Mouse (Mus musculus): Measurements from ENCODE around the gene St5. TPM values are rescaled to one million over a fixed set of nuclear protein-coding genes. Genes with fewer than 3 reads are reported as not detected.
A peak's percentile ranks its signal among the peaks of the same experiment; 100 is the strongest.

St5 gene
- polyA plus RNA-seq, 1 experiment from 2014 or later: 18.6 TPM

DNA sequence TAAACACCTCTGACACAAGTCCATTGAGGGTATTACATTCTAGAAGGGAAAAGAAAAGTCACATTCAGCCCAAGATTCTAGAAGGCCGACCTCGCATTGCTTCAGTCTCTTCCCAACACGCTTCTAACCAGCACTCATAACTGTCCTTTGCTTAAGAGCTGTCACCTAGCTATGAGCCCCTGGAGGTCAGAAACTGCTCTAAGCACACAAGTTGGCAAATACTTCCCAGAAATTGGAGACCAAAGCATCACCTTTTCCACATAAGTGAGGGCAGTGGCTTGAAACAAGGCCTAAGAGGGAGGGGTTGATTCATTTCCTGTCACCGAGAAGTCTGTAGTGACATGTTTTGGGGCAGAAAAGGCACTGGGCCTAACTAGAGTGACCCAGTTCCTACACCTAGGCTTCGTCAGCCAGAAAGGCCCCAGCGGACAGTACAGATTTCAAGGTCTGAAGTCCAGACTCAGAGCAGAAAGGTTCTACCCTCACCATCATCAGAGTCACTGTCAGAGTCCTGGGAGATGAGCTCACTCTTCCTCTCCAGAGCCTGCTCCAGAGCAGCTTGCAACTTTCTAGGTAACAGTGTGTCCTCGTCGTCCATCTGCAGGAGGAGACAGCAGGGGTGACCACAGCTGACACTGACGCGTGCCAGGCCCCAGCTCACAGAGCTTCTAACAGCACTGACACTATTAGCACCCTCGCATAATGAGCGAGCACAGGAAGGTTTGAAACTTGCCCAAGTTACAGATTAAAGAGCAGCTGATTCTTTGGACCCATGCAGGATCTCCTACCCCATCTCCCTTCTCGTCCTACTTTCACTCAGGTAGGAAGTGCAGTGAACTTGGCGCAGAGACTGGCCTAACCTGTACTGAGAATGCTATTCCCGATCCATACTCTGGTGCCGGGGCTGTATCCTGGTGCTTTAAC, 177.4 kb downstream of the St5 start:
- Histone ChIP-seq H3K36me3 (ENCODE audit: control insufficient read depth, insufficient read depth, low read length) (peaks cover 25% of the 10 kb centered on the region), H3K4me1 (ENCODE audit: control insufficient read depth, insufficient read depth, low read length) (peaks cover 4% of the 10 kb centered on the region; the same call in 1 of the 2 replicates), H3K9me3 (replicated peaks; ENCODE audit: control insufficient read depth, low read length, poor library complexity, severe bottlenecking) (no peaks in the 10 kb centered on the region), H3K4me3 (ENCODE audit: low read depth, low read length) (no peak overlapping the region), H3K27ac (ENCODE audit: low read length) (no peak overlapping the region), H3K27me3 (ENCODE audit: control insufficient read depth, insufficient read depth, low read depth, low read length) (no peaks in the 10 kb centered on the region), H3K9ac (ENCODE audit: low read depth, low read length) (no peak overlapping the region), H3K4me2 (ENCODE audit: low read length) (no peak overlapping the region)
- WGBS: 81% methylated on average over 16 of the region's 16 CpGs
- no peak for ATAC-seq

DNA sequence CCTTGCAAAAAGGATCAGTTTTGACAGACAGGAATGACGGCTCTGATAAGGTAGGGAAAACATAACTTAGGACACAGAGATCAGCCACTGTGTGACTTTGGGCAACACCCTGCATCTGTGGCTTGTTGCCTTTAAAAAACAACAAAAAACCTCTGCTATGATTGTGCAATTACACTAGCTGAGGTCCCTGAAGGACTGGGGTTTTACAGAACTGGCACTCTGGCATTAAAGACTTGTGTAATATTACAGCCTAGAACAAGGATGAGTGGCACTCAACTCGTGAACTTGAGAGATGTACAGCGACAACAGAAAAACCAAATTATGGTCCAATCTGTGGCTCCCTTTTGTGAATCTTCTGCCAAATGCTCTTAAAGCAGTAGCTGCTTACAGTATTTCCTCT, 178.6 kb downstream of the St5 start:
- Histone ChIP-seq H3K4me3 (ENCODE audit: low read depth, low read length) (no peak overlapping the region), H3K27ac (ENCODE audit: low read length) (no peak overlapping the region), H3K9ac (ENCODE audit: low read depth, low read length) (no peak overlapping the region), H3K36me3 (ENCODE audit: control insufficient read depth, insufficient read depth, low read length) (peaks cover 25% of the 10 kb centered on the region), H3K4me1 (ENCODE audit: control insufficient read depth, insufficient read depth, low read length) (peaks cover 15% of the 10 kb centered on the region), H3K27me3 (ENCODE audit: control insufficient read depth, insufficient read depth, low read depth, low read length) (no peaks in the 10 kb centered on the region), H3K9me3 (replicated peaks; ENCODE audit: control insufficient read depth, low read length, poor library complexity, severe bottlenecking) (no peaks in the 10 kb centered on the region), H3K4me2 (ENCODE audit: low read length) (no peak overlapping the region)
- WGBS: 86% methylated on average over 3 of the region's 3 CpGs
- ATAC-seq: no peak

DNA sequence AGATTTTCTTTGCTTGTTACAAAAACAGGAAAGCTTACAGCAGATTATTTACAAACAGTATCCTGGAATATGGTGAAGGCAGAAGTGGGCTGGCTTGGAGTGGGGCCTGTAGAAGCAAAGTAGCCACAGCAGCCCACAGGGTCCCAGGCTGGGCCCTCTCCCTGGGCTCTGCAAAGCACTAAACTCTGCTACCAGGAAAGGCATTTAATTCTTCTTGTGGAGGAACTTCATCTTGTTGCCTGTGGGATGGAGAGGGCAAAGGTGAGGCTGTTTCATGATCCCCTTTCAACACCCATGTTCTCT, 179.0 kb downstream of the St5 start:
- H3K9ac ChIP-seq (ENCODE audit: low read depth, low read length): no peak overlapping the region
- H3K9me3 ChIP-seq (replicated peaks; ENCODE audit: control insufficient read depth, low read length, poor library complexity, severe bottlenecking): no peaks in the 10 kb centered on the region
- H3K36me3 ChIP-seq (ENCODE audit: control insufficient read depth, insufficient read depth, low read length): peaks cover 25% of the 10 kb centered on the region
- H3K4me3 ChIP-seq (ENCODE audit: low read depth, low read length): no peak overlapping the region
- no peak overlapping the region for H3K4me2 ChIP-seq (ENCODE audit: low read length)
- H3K27me3 ChIP-seq (ENCODE audit: control insufficient read depth, insufficient read depth, low read depth, low read length): no peaks in the 10 kb centered on the region
- peaks cover 15% of the 10 kb centered on the region for H3K4me1 ChIP-seq (ENCODE audit: control insufficient read depth, insufficient read depth, low read length)
- ATAC-seq: no peak
- H3K27ac ChIP-seq (ENCODE audit: low read length): no peak overlapping the region

DNA sequence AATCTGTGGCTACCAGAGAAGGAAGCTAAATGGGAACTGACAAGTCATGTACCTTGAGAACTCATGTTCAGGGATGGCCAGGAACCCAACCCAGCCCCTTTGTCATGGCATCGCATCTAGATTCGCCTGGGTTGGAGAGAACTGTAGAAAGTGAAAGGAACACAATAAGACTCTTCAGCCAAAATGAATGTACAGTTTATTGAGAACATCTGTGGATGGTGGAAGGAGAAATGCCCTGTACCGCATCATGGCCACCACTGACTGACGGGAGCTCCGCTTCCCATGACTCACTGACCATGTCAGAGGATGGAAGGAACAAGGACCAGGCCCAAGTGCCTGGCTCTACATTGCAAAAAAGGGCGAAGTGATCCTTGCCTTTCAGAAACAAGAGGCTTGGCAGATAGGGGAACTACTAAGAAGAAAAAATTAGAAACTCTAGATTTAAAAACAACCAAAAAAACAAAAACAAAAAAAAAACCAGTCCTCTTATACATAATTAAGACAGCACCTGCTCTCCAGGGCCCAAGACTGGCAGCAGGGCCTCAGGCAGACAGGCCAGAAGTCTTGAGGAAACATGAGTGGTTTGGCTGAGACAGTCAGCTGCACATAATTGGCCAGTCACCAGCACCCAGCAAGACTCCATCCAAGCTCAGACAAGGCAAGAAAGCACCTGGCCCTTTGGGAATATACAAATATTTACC, 179.5 kb downstream of the St5 start:
- H3K36me3 ChIP-seq (ENCODE audit: control insufficient read depth, insufficient read depth, low read length): peaks cover 25% of the 10 kb centered on the region
- H3K4me3 ChIP-seq (ENCODE audit: low read depth, low read length): no peak overlapping the region
- no peaks in the 10 kb centered on the region for H3K9me3 ChIP-seq (replicated peaks; ENCODE audit: control insufficient read depth, low read length, poor library complexity, severe bottlenecking)
- 75% methylated on average over 6 of the region's 6 CpGs for WGBS
- no peaks in the 10 kb centered on the region for H3K27me3 ChIP-seq (ENCODE audit: control insufficient read depth, insufficient read depth, low read depth, low read length)
- H3K9ac ChIP-seq (ENCODE audit: low read depth, low read length): no peak overlapping the region
- ATAC-seq: no peak
- peaks cover 15% of the 10 kb centered on the region for H3K4me1 ChIP-seq (ENCODE audit: control insufficient read depth, insufficient read depth, low read length)
- H3K27ac ChIP-seq (ENCODE audit: low read length): no peak overlapping the region
- H3K4me2 ChIP-seq (ENCODE audit: low read length): no peak overlapping the region

DNA sequence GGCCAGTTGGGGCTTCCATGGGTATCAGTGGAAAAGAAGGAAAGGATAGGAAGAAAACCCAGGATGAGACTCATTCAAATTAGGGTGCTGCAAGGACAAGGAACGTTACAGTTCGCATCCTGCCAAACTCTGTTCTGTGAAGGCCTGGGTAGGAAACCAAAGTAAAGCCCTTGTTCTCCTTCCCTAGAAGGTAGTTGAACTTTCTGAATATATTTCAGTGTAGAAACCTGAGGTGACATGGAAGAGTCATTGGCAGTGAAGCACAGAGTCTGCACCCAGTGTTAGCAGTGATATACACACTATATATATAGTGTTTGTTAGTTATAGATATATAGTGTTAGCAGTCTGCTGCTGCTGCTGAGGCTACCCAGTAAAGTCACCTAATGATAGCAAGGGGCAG, 180.1 kb downstream of the St5 start:
- no peak overlapping the region for H3K4me2 ChIP-seq (ENCODE audit: low read length)
- peaks cover 15% of the 10 kb centered on the region for H3K4me1 ChIP-seq (ENCODE audit: control insufficient read depth, insufficient read depth, low read length)
- no peak for ATAC-seq
- no peaks in the 10 kb centered on the region for H3K27me3 ChIP-seq (ENCODE audit: control insufficient read depth, insufficient read depth, low read depth, low read length)
- H3K9me3 ChIP-seq (replicated peaks; ENCODE audit: control insufficient read depth, low read length, poor library complexity, severe bottlenecking): no peaks in the 10 kb centered on the region
- no peak overlapping the region for H3K9ac ChIP-seq (ENCODE audit: low read depth, low read length)
- H3K4me3 ChIP-seq (ENCODE audit: low read depth, low read length): no peak overlapping the region
- no peak overlapping the region for H3K27ac ChIP-seq (ENCODE audit: low read length)
- peaks cover 25% of the 10 kb centered on the region for H3K36me3 ChIP-seq (ENCODE audit: control insufficient read depth, insufficient read depth, low read length)
- WGBS: 68% methylated on average over 2 of the region's 2 CpGs

DNA sequence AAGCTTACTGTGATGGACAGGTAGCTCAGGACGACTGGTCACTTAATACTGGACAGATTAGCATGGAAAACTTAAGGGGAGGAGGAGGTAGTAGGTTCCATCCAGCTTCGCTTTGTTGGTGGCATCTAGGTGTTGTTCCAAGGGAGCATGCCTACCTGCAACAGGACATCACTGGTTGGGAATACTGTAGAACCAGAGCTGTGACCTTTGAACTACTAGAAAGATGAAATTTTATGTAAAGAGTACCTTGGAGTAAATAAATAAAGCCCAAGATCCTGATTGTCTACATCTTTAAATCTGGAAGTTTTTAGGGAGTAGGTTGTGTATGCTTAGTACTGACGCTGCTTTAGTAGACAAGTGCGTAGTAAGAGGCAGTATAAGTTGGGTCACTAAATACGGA, 181.3 kb downstream of the St5 start:
- WGBS: 78% methylated on average over 5 of the region's 5 CpGs
- Histone ChIP-seq H3K9ac (ENCODE audit: low read depth, low read length) (no peak overlapping the region), H3K27me3 (ENCODE audit: control insufficient read depth, insufficient read depth, low read depth, low read length) (no peaks in the 10 kb centered on the region), H3K27ac (ENCODE audit: low read length) (no peak overlapping the region), H3K4me2 (ENCODE audit: low read length) (no peak overlapping the region), H3K9me3 (replicated peaks; ENCODE audit: control insufficient read depth, low read length, poor library complexity, severe bottlenecking) (no peaks in the 10 kb centered on the region), H3K4me3 (ENCODE audit: low read depth, low read length) (no peak overlapping the region), H3K36me3 (ENCODE audit: control insufficient read depth, insufficient read depth, low read length) (peaks cover 25% of the 10 kb centered on the region), H3K4me1 (ENCODE audit: control insufficient read depth, insufficient read depth, low read length) (peaks cover 22% of the 10 kb centered on the region)
- no peak for ATAC-seq

DNA sequence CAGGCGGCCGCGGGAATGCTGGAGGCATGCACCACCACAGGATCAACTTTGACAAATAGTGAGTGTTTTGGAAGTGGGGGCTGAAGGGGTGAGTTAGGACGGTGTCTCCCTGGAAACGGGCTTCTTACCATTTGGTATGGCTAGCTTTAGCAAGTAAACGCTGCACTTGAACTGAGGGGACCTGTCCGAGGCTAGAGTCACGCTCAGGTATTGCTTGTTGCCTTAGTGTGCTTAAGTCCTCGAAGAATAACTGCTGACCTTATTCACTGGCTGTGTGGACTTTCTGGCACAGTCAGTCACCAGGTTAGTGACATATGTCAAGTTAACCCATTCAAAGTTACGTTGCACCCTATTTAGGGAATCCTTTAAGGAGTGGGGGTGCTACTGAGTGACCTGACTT, 183.5 kb downstream of the St5 start:
- Histone ChIP-seq H3K27ac (ENCODE audit: low read length) (no peak overlapping the region), H3K4me2 (ENCODE audit: low read length) (peak overlapping the region; percentile 94), H3K9ac (ENCODE audit: low read depth, low read length) (peak overlapping the region; percentile 99), H3K27me3 (ENCODE audit: control insufficient read depth, insufficient read depth, low read depth, low read length) (no peaks in the 10 kb centered on the region), H3K36me3 (ENCODE audit: control insufficient read depth, insufficient read depth, low read length) (peaks cover 20% of the 10 kb centered on the region), H3K9me3 (replicated peaks; ENCODE audit: control insufficient read depth, low read length, poor library complexity, severe bottlenecking) (no peaks in the 10 kb centered on the region), H3K4me1 (ENCODE audit: control insufficient read depth, insufficient read depth, low read length) (peaks cover 22% of the 10 kb centered on the region), H3K4me3 (ENCODE audit: low read depth, low read length) (peak overlapping the region; percentile 87)
- WGBS: 5% methylated on average over 10 of the region's 10 CpGs
- no peak for ATAC-seq

DNA sequence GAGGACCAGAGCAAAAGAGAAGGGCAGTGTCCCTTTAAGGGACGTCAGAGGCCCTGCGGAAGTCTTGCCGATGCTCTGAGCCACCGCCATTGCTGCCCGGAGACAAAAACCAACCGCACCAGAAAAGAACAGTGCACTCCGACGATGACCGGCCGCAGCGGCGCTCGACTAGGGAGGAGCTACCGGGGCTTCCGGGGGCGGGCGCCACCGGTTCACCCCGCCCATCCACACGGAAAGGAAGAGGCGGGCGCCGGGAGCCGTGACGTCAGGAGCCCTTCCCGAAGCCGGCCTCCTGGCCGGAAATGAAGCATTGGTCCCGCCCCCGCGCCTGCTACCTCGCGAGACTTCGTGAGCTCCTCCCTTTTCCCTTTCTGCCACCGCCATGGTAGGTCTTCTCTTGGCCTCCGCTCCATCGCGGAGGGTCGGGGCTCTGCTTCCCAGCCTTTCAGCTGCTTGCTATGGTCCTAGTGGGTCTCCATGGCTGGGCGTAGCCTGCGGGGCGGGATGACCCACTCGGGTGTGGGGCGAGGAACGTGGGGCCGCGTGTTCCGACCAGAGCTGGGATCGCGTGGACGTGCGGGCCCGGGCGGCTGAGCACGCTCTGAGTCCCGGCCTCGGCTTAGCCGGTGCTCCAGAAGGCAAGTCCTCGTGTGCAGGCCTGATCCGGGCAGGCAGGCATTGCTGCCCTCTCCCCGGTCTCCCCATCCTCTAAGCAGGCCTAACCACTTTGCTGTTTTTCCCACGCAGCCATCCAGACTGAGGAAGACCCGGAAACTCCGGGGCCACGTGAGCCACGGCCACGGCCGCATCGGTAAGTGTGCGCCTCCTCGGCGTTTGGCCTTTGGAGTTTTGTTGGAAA, 184.3 kb downstream of the St5 start, which contains the start of gene Rpl27a:
Gene Rpl27a (plus strand): TSS at position 310 of the 859 bp plus-strand sequence.
- Histone ChIP-seq H3K9me3 (replicated peaks; ENCODE audit: control insufficient read depth, low read length, poor library complexity, severe bottlenecking) (no peaks in the 10 kb centered on the region), H3K4me3 (ENCODE audit: low read depth, low read length) (peak within 1 kb of the TSS; percentile 87)
- under 1% methylated on average over 64 of the region's 72 CpGs for WGBS

More for the DNA sequence above, 184.3 kb downstream of the St5 start, which contains the start of gene Rpl27a:
- ATAC-seq: peak; percentile 96
- peaks cover 15% of the 10 kb centered on the region for H3K36me3 ChIP-seq (ENCODE audit: control insufficient read depth, insufficient read depth, low read length)
- peak within 1 kb of the TSS; percentile 99 for H3K9ac ChIP-seq (ENCODE audit: low read depth, low read length)
- H3K27me3 ChIP-seq (ENCODE audit: control insufficient read depth, insufficient read depth, low read depth, low read length): no peaks in the 10 kb centered on the region
- peak within 1 kb of the TSS; percentile 95 for H3K27ac ChIP-seq (ENCODE audit: low read length)
- H3K4me1 ChIP-seq (ENCODE audit: control insufficient read depth, insufficient read depth, low read length): peaks cover 22% of the 10 kb centered on the region
- peak within 1 kb of the TSS; percentile 94 for H3K4me2 ChIP-seq (ENCODE audit: low read length)

Data from midbrain, embryonic 16.5 days (tissue).